Mouse (Mus musculus) megakaryocyte, embryonic 14.5 days (primary cell): Measurements from ENCODE around the gene Eif5. TPM values are rescaled to one million over a fixed set of nuclear protein-coding genes. Genes with fewer than 3 reads are reported as not detected.

ENCODE experiments used
- H3K27me3 ChIP-seq: replicated peaks from 2 replicates; pipeline ENCODE3; 2012; ENCODE audit warnings: inconsistent platforms
- H3K36me3 ChIP-seq: replicated peaks from 2 replicates; pipeline ENCODE3; 2012; ENCODE audit warnings: low read length, inconsistent platforms, mixed read lengths
- H3K4me1 ChIP-seq: 2 replicates; pipeline ENCODE4 v1.6.1; 2012; ENCODE audit warnings: inconsistent platforms
- H3K4me3 ChIP-seq: replicated peaks from 2 replicates; pipeline ENCODE3; 2012; ENCODE audit warnings: moderate library complexity, mild to moderate bottlenecking, inconsistent platforms
- H3K9me3 ChIP-seq: 2 replicates; pipeline ENCODE4 v1.6.1; 2012; ENCODE audit warnings: inconsistent platforms
- FLI1 ChIP-seq: IDR thresholded peaks from 2 replicates; pipeline ENCODE4 v1.6.1; 2012; ENCODE audit warnings: low read length, inconsistent platforms, mixed read lengths
- GATA1 ChIP-seq: IDR thresholded peaks from 3 replicates; pipeline ENCODE4 v1.6.1; 2012; ENCODE audit warnings: mixed read lengths, low read length, inconsistent platforms, borderline replicate concordance
- polyA plus RNA-seq: library from polyadenylated mRNA; stranded (reverse); fragments of >175 nt; gene quantifications from 2 replicates; pipeline ENCODE4 v1.2.3, GENCODE M21; 2012; ENCODE audit warnings: low replicate concordance; ENCODE audit not compliant: insufficient read depth

The Eif5 gene
- polyA plus RNA-seq, 1 experiment = 28.5 TPM

DNA sequence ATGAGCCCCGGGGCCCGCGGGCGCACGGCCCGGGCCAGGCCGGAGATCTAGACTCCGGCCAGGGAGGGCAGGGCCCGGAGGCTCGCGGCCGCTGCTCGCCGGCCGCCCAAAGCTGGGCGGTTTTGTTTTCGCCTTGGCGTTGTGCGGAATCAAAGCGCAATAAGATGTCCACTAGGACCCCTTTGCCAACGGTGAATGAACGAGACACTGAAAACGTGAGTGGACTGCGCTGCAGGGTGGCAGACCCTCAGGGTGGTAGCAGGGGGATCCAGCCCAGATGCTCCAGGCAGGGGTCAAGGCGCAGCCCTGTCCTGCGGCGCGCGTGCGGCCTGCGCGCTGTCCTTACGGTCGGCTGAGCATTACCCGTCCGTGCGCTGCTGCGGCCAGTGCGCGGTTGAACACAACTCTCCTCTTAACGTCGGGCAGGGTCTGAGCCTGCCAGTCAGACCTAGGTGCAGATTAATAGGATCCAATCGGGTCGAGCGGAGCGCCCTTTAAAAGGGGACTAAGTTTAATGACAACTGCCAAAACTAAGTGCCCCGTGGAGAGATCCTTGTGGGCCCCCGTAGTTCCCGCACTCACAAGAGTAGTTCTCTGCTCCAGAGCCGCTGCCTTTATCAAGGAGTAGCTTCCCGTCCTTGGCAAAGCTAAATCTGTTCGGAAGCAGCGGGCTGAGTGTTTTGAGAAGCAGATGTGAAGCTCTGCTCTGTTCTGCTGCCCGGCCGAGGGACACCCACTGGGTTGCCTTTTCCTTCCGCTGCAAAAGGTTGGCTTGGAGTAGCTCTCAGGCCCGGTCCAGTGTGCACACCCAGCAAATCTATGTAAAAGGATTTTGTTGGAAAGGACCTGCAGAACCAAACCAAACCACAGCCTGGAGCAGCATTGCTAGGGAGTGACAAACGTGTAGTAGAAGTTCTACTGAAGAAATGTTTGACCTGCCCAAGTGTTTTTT, 37.3 kb downstream of the Eif5 start:
- H3K4me3 ChIP-seq = peak overlapping the region; percentile 100
- peaks cover 5% of the 10 kb centered on the region for H3K36me3 ChIP-seq
- TF ChIP-seq FLI1 (no peak), GATA1 (no peak)
- H3K27me3 ChIP-seq = peaks cover 13% of the 10 kb centered on the region
- peaks cover 4% of the 10 kb centered on the region; the same call in 1 of the 2 replicates for H3K9me3 ChIP-seq
- H3K4me1 ChIP-seq = peaks cover 32% of the 10 kb centered on the region

DNA sequence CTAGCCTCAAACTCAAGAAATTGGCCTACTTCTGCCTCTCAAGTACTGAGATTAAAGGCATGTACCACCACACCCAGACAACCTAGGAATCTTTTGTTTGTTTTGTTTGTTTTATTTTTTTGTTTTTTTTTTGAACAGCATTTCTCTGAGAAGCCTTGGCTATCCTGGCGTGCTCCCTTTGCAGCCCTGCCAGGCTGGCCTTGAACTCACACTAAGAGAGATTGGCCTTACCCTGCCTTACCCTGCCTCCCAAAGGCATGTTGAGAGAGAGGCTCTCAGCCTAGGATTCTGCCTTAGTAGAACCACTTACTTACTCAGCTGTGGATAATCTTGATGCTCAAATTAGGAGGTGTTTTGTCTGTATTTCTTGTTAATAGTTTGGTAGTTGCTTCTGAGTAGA, 45.2 kb downstream of the Eif5 start:
- H3K36me3 ChIP-seq = peaks cover 19% of the 10 kb centered on the region
- H3K9me3 ChIP-seq = no peaks in the 10 kb centered on the region
- H3K4me3 ChIP-seq = no peak overlapping the region
- H3K27me3 ChIP-seq = no peaks in the 10 kb centered on the region
- TF ChIP-seq FLI1 (no peak), GATA1 (no peak)
- H3K4me1 ChIP-seq = peaks cover 65% of the 10 kb centered on the region

DNA sequence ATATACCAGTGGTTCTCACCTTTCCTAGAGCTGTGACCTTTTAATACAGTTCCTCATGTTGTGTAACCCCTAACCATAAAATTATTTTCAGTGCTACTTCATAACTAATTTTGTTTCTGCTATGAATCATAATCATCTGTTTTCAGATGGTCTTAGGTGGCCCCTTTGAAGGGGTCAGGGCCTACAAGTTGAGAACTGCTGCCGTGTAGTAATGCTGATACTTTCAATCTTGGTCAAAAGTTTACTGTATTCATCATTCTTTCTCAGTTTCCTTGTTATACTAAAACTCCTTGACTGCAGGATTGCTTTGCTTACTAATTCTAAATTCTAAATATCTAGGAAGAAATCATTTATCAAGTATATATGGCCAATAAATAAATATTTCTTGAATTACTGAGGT, 46.6 kb downstream of the Eif5 start:
- Histone ChIP-seq H3K4me3 (no peak overlapping the region), H3K9me3 (no peaks in the 10 kb centered on the region), H3K36me3 (peaks cover 21% of the 10 kb centered on the region), H3K4me1 (peaks cover 72% of the 10 kb centered on the region), H3K27me3 (no peaks in the 10 kb centered on the region)
- TF ChIP-seq FLI1 (no peak), GATA1 (no peak)

DNA sequence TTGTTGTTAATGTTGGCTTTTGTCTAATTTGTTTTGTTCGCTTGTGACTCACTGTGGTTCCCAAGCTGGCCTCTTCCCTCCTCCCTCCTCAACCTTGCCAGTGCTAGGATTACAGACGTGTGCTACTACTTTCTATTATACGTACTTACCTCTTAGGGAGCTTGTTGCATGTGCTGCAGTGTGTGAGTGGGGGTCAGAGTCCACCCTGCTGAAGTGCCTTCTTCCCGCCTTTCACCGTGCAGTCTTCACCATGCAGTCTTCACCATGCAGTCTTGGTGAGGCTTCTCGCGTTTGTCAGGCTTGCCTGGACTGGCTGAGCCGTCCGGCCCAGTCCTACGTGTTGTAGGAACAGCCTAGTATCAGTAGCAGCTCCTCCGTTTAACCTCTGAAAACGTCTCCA, 49.4 kb downstream of the Eif5 start:
- Histone ChIP-seq H3K9me3 (no peaks in the 10 kb centered on the region), H3K4me1 (peaks cover 62% of the 10 kb centered on the region), H3K27me3 (no peaks in the 10 kb centered on the region), H3K36me3 (peaks cover 17% of the 10 kb centered on the region), H3K4me3 (no peak overlapping the region)
- no peak for TF ChIP-seq FLI1
- no peak for TF ChIP-seq GATA1

DNA sequence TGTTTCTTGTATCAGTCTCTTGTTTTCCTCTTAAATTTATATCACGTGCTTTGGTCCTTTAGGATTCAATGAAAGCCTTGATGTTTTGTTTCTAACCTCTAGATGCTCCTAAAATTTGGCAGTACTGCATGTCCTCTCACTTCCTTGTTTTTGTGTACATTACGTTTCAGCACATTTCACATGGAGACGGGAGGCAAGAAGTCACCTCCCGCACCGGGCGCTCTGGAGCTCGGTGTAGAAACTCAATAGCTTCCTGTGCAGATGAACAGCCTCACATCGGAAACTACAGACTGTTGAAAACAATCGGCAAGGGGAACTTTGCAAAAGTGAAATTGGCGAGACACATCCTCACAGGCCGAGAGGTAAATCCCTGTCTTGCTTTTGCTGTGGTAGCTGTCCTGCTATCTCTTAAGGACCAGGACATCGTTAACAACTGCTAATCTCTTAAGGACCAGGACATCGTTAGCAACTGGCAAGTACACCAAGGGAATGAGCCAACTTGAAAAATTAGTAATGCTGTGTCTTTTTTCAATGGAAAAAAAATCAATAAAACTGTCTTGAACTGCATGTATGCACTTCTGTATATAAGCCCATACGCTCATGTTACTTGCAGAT, 54.7 kb downstream of the Eif5 start:
- Histone ChIP-seq H3K4me1 (peaks cover 30% of the 10 kb centered on the region), H3K27me3 (no peaks in the 10 kb centered on the region), H3K36me3 (peaks cover 56% of the 10 kb centered on the region), H3K9me3 (no peaks in the 10 kb centered on the region), H3K4me3 (no peak overlapping the region)
- TF ChIP-seq FLI1 = no peak
- TF ChIP-seq GATA1 = no peak

DNA sequence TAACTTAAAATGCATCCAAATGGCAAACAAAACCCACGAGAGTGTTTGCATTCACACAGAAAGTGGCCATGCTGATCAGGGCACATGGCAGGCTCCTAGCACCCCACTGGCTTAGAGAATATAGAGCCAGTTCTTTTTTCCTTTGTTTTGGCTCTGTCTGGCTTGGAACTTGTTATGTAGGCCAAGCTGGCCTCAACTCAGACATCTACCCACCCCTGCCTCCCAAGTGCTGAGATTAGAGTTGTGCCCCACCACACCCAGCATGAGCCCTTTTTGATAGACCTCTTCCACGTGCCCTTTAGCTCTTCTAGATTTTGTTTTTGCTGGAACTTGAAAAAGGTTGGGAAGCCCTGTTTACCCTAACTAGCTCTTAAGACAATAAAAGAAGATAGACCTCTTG, 56.0 kb downstream of the Eif5 start:
- peaks cover 66% of the 10 kb centered on the region for H3K36me3 ChIP-seq
- peaks cover 30% of the 10 kb centered on the region for H3K4me1 ChIP-seq

More for the DNA sequence above, 56.0 kb downstream of the Eif5 start:
- H3K27me3 ChIP-seq = no peaks in the 10 kb centered on the region
- H3K4me3 ChIP-seq = no peak overlapping the region
- H3K9me3 ChIP-seq = no peaks in the 10 kb centered on the region
- TF ChIP-seq FLI1 (no peak), GATA1 (no peak)

Other genes with a start within 250 kb of the Eif5 start
- 113 and 131 TPM in 2 replicates for gene Cdc42bpb, start 160.3 kb upstream of the Eif5 start, polyA plus RNA-seq
- gene Lbhd2, start 131.2 kb upstream of the Eif5 start, polyA plus RNA-seq = not detected in 2 replicates
- gene Exoc3l4, start 121.0 kb upstream of the Eif5 start, polyA plus RNA-seq = 38.6 and 61.4 TPM in 2 replicates
- gene Tnfaip2, start 95.5 kb upstream of the Eif5 start, polyA plus RNA-seq = 1.1 and 11.3 TPM in 2 replicates
- 0.22 TPM in 1 of 2 replicates, not detected in the other for gene Gm266, start 52.2 kb upstream of the Eif5 start, polyA plus RNA-seq
- gene Mark3, start 36.5 kb downstream of the Eif5 start, polyA plus RNA-seq = 4.4 and 8.2 TPM in 2 replicates
- 64.6 and 102 TPM in 2 replicates for gene Ckb, start 134.3 kb downstream of the Eif5 start, polyA plus RNA-seq
- 9.9 and 10.0 TPM in 2 replicates for gene Trmt61a, start 140.1 kb downstream of the Eif5 start, polyA plus RNA-seq
- gene Bag5, start 175.2 kb downstream of the Eif5 start, polyA plus RNA-seq = 2.5 and 4.8 TPM in 2 replicates
- 65.2 and 126 TPM in 2 replicates for gene Apopt1, start 175.2 kb downstream of the Eif5 start, polyA plus RNA-seq
- 21.5 and 66.3 TPM in 2 replicates for gene Klc1, start 220.8 kb downstream of the Eif5 start, polyA plus RNA-seq